Mouse (Mus musculus) kidney, postnatal 25 days (tissue): ENCODE data around the gene Rai2.

Experiments used
- DNase-seq, 2 experiments: peaks; one replicate each; pipeline ENCODE4 v3.0.0; 2021; ENCODE audit warnings: mixed read lengths in 2 of 2

Gene Rai2

DNA sequence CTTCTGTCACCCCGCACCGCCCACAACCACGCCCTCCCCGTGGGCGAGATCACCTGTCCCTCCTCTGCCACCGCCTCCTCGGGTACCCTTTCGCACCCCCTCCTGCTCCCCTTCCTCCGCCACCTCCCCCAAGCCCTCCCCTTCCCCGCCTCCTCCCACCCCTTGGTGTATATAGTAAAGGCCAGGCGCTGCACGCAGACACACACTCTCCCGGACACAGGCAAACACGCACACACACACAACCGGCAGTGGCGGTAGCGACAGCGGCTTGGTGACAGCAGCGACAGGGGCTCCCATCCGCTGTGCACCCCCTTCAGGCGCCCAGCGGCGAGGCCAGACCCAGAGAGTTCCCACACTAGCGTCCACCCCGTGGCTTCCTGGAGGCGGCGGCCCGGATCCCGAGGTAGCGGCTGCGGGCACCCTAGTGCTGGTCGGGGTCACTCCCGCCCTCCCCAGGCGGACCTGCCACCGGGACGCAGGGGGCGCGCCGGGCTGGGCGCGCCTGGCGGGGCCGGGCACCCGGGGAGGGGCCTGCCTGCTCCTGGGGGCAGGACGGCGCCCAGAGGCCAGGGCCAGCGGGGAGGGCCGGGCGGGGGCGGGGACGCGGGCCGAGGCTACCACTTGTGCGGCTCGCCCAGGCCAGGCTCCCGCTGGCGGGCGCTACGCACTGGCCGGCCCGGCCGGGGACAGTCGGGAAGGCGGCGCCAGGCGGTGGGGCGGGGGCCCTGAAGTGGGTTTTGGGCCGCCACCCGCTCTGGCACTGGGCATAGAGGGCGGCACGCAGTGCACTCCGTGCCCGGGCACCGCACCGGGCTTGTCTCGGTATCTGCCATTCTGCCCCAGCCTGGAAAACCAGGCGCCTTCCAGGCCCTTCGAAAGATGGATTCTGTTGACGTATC lies at the start of gene Rai2:
TSS of gene Rai2 (plus strand) at position 205 of the 899 bp plus-strand sequence.
- DNase-seq, result peak; percentile 48 to 83

DNA sequence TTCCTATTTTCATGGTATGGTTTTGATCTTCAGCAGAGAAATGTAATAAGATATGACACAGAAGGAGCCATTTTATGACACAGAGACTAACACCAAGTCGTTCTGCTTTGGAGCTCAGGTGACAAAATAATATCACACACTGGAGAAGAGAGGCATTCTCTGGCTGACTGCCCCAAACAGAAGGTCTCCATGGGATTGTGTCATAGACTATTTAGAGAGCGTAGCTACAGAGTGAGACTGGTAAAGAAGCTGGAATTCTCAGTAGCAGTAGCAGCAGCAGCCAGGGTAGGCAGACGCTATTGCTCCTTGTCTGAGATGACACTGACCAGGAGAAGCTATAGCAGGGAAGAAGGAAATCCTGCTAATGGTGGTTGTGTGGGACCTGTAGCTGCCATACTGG lies 27.5 kb upstream of the Rai2 start:
- no peak for DNase-seq

DNA sequence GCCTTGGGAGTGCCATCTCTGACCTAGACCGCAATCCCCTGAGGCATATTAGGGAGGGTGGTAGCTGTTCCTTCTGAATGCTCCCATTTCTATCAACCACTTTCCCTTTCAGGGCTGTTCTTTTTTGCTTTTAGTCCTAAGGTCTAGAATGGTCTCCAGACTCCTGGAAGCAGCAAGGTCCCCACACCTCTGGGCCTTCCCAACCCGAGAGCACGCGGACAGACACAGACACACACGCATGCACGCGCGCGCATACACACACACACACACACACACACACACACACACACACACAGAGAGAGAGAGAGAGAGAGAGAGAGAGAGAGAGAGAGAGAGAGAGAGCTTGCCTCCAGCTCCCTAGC lies 385 bp upstream of the Rai2 start:
- no peak for DNase-seq

DNA sequence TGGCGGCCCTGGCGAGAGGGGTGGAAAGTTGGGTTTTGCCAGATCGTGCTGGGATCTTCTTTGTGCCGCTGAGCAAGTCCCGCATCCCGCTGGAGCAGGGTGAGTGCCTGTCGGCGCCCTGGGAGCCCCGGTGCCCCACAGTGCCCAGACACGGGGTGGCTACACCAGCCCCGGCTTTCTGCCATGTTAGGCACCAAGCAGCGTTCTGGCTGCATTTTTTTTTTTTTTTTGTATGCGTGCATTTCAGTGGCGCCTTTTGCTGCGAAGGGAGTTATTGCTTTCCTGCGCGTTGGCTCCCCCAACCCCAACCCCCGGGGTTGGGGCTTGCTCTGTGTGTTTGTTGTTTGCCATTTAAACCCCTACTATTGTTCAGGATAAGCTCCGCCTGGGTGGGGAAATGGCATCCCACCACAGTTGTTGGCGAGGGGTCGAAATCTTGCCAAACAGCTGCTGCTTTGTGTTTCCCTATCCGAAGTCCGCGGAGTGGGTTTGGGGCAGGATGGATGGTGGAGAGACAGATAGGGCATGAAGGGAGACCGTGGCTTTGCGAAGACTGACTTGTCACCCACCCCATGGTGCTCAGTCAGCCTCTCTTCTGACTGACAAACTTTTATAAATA lies 1.0 kb downstream of the Rai2 start:
- peak; percentile 1 to 43 for DNase-seq

DNA sequence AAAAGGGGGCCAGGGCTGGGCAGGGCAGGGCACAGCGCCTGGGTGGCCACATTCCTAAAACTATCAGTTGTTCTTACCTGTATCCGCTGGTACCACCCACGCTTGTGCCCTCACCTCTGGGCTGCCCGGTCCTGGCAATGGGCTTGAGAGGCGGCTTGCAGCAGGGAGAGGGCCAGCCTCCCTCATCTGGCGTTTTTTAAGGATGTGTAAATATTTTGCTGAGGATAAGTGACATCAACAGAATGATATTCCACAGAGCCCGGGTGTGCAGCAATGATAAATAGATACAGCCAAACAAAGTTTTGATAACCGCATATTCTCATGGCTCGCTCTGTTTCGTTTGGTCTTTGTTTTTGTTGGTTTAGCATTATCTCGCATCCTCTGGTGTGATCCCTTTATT lies 1.7 kb downstream of the Rai2 start:
- no peak for DNase-seq

DNA sequence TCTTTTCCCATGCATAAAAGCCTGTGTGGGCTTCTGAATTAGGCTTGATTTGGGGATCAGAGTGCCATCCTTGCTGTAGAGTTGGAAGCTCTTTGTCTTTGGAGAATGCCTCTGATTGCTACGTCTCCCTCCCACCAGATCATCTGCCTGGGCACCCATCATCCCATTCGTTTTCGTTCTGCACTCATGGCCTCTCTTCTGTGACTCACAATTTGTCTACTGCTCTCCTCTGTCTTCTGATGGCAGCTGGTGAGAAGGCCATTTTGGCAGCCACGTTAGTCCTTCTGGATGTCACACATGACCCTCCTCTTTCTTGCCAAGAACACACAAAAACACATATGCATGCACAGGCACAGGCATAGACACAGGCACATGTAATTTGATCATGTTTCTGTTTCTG lies 4.2 kb downstream of the Rai2 start:
- no peak for DNase-seq

DNA sequence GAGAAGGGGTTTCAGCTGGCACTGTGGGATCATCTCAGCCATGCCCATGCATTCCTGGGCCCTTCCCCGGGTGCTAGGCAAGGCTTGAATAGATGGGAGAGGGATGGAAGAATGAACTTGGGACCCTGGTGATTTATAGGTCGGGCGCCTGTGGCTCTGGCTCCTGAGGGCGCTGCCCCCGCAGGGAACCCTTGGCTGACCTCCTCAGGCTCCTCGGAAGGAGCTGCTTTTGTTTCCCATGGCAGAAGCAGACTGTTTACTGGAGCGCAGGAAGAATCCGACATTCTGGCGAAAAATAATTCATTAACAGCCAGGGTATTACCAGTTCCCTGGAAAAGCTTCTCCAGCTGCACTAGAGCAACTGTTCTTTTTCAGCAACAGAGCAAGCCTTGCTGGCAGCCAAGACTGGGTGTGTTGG lies 6.5 kb downstream of the Rai2 start:
- peak; percentile 49 to 72 for DNase-seq

DNA sequence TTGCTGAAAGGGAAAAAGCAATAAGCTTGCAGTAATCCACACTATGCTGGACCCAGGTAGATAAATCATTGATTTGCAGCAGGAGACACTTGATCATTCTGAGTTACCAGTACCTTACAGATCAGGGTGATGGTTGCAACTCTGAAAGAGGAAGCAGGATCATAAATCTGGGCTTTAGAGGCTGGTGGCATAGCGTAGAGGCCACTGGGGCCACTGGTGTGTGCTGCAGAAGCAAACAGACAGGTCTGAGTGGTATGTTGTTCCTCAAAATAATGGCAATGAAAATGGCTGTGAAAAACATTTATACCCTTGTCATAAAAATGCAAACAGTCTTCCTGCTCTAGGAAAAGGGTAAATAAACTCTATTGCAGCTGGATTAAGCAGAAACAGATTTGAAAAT lies 9.4 kb downstream of the Rai2 start:
- DNase-seq, result no peak

DNA sequence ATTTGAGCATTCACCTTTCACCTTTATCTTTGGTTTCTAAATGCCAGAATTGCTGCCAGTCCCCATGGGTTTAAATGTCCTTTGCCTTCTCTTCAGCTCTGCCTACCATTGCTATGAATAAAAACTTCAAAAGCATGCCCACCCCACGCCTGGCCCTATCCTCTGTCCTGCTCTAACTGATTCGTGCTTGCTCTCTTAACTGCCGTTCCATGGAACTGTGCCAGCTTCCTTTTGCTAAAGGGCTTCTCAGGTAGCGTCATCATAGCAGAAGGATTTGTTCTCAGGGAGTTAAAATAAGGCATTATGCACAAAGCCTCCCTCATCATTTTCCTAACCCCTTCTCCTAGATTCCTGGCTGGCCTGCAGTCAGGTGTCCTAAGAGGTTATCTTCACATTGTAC lies 11.6 kb downstream of the Rai2 start:
- DNase-seq, result peak; percentile 18 to 39

DNA sequence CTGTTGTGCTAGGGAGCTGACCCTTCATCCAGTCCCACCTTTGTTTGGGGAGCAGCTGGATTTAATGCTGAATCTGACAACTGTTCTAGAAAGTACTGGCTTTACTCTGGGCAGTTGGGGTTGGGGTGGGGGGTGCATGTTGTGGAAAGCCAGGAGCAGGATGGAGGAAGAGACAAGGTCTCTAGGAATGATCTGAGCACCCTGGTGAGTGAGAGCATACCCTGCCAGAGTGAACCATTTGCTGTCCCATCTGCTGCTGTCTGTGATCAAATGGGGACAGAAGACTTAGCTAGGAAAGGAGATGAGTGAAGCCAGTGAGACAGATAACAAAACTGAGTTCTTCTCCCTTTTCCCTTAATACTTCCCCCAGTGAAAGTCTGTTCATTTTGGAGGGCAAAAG lies 13.2 kb downstream of the Rai2 start:
- no peak for DNase-seq

DNA sequence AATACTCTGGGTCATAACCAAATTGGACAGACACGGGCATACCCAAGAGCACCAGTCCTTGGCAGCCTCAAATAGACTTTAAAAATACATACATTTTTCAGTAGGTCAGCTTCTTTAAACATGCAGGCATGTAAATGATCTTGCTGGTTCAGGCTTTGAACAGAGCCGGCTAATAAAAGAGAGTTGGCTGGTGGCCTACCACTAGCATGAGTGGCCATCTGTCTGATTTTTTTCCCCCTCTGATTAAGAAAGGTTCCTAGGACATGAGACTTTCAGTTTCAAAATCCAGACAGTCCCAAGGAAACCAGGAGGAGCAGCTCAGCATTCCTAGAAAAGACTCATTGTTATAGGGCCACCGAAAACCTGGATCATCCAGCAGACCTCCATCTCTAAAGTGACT lies 15.0 kb downstream of the Rai2 start:
- no peak for DNase-seq

DNA sequence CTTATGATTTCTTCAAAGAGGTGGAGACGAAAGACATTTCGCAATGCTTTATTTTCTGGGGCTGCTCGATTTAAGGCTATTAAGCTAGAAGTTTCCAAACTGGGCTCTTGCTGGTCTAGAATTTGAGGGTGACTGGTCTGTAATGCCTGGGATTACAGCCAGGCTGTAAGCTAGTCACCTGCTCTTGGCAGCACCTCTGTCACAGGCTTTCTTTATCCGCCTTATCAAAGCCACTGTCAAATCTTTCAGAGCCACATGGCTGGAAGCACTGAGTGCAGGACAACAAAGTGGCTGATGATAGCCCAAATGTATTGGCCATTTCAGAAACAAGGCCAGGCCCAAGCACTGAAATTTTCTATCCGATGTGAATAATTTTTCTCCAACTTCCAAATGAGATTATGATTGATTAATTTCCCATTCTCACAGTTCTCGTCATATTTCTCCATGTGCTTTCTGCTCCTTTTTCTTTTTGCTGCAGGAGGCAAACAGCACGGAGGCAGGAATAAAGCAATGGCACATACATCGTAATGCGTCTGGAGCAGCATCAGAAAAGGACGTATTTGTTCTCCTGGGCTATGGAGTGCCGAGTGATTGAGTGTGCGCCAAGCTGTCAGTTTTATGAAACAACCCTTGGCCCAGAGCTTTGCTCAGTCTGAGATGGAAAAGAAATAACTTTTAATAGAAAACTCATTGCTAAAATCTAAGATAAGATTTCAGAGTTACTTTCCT lies 16.9 kb downstream of the Rai2 start:
- DNase-seq, result no peak

DNA sequence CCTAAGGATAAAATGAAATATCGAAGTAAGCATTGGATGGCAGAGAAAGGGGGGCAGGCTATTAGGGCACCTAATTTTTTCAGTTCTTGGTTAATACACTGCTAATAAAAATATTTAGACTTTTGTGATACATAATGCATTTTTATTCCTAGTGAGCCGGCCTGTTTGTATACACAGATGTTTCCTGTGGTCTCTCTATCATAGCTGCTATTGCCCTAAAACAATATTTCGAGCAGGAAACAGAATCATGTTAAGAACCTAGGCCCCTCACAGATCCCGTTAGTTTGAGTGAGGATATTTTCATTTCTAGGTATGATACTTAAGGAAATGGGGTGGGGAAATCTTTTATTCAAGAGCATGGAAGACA lies 17.4 kb downstream of the Rai2 start:
- DNase-seq, result no peak

DNA sequence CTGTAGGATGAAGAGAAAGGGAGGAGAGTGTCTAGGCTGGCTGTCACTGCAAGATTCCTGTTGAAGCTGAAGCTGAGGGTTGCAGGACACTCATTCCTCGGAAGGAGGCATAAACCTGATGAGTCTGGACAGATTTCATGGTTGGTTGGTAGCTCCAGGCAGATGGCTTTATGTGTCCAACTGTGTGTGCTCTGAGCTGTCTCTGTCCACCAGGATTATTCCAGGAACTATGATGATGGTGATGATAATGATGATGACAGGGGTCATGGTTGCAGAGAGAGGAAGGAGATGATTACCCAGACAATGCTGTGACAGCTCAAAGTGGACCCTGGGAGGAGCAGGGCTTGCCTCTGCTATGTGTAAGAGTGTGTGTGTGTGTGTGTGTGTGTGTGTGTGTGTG lies 22.5 kb downstream of the Rai2 start:
- no peak for DNase-seq

DNA sequence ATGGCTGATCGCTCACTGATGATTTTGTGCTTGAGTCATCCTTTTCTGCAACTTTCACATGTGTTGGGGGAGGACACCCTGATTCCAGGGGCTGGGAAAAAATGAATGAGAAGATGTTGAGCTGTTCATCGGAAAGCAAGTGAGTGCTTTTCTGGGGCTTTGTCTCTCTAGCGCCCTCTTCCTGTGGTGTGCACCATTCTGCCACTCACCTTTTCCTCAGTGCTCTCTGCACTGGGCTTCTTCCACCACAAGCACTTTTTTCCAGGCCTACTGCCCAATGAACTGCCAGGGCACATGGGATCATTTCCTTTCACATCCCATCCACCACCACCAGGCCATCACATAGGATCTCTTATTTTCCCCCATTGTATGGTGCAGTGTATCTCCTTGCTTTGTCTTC lies 26.2 kb downstream of the Rai2 start:
- DNase-seq, result no peak

DNA sequence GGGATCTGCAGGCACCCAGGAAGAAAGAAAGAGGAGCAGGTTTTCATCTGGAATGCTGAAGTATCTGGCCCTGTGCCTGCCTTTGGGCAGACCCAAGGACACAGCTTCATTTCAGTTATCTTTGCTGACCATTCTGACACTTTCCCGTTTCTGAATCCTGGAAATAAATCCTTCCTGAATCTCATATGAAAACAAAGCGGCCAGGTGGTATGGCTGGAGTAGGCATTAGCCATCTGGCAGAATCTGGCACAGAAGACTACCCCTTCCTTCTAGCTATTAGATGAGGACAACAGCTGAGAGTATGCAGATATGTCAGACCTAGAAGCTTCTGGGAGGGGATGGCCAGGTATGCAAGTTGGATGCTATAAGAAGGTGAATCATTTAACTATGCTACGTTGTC lies 28.4 kb downstream of the Rai2 start:
- no peak for DNase-seq

DNA sequence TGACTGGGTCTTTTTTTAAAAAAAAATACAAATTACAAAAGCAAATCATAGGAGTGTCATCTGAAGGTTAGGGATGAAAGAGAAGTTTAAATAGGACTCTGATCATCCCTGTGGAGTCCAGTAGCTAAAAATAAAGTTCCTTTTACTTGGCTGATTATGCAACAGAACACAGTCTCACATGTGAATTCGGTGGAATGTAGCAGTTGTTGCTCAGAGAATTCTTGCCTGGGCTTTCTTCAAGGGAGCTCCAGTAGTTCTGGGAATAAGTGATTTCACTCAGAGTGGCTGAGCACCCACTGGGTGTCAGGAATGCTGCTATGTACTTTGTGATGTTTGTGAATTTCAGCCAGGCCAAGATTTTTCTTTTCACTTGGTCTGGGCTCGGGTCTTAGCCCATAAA lies 30.5 kb downstream of the Rai2 start:
- no peak for DNase-seq

DNA sequence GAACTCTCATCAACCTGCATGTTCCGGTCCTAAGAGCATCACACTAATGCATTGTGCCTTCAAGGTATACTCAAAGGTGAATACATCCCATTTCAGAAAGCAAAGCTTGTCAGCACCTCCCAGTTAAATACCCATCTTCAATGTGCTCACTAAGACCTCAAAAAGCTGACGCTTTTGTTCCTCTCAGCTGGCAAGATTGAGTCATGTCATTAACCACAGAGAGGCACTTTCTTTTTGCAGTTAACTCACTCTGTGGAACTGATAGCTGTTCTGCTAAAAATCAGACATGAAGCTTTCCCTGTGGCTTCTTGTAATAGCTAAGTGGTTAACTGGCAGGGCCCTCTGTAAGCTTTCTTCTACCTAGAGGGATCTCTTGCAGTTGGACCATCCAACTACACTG lies 36.6 kb downstream of the Rai2 start:
- no peak for DNase-seq

DNA sequence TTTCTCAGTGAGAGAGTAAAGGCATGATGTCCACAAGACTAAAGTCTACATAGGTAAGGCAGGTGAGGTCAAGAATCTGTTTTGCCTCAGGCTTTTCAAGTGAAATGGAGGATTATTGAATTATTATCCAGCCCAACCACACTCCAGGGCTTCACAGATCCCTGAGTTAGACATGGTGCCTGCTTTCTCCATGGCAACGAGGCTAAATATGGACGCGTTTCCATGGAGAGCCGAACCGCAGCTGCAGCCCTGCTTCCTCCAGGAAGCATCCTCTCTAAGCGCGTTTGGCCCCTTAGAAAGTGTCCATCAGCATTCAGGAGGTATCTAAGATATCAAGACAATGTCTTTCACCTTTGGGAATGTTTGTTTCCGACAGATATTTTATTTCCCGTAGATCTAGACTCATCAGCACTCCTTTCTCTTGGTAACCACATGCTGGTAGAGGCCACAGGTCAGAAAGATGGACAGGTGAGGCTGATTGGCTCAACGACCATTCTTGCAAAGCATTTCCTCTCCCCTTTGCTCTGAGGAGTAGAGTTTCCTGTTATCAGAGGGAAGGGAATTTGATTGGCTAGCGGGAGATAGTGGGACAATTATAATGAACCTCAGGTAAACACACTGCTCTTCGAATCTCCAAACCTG lies 59.6 kb downstream of the Rai2 start:
- no peak for DNase-seq

DNA sequence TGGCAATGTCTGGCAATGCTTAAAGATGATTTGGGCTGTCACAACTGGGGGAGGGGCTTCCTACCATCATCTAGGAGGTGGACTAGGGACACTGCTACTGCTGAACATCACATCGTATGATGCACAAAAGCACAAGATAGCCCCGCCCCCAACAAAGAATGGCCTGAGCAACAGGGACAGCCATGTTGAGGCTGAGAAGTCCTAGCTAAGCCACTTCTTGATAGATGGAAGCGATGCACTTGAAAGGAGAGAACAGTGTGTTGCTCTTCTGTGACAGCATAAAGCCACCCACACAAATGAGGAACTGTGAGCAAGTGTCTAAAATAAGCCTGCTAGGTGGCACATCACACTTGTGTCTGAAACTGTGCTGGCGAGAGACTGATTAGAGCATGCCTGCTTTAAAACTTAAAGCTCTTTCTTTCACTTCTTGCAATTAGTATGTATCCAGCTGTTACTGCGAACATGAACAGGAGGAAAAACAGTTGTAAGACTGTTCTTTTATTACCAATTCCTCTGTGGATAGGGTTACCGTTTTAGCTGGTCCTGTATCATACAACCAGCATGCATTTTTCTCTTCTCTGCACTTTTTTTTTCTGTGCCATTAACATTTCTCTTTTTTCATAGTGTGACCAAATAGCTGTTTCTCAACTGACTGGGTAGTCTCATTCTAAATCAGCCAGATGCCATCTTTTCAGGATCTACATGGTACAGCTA lies 63.6 kb downstream of the Rai2 start:
- no peak for DNase-seq

DNA sequence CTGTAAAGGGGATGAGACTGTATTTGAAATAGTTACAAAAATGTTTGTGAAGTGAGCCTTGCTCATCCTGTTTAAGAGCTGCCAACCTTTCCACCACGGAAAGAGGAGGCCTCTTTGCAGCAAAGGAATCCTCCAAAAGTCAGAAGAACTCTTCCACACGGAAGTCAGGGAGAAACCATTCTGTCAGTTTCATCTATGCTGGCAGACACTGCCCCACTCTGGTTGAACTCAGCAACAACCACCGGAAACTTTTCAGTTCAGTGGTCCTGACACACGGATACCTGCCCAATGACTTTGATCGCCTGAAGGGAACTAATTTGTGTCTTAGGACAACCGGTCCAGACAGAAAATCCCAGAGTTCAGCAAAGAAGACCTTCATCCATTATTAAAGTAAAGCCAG lies 73.3 kb downstream of the Rai2 start:
- peak; percentile 11 to 34 for DNase-seq

DNA sequence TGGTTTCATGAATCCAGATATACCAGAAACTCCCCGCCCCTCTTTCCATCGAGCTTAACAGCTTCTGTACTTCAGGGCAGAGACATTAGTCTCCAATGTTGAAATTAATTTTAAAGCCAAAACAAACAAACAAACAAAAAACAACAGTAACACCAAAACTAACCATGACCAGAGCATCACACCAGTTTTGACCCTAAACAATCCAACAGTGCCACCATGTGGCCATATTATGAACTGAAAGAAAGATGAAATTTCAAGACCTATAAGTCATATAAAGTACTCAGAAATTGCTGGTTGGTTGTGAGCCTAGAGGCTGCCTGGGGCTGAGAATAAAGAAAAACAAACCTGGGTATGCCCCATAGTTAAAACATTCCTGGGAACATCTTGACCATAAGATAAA lies 109.3 kb downstream of the Rai2 start:
- DNase-seq, result peak in 1 of 2 experiments; percentile 21
